In genomic region chr10:54941195-54942062, GRCm38 (mm10) we compare ENCODE assay signal across 20 mouse cellular contexts.
"Had no signal": no experiment of that assay in that cellular context is flagged by ENCODE, and none has a peak within 500 bp of the region (broad histone marks: within the 10 kb centered on the region; RNA-seq: fewer than 3 reads in every experiment).

No protein-coding gene starts in this region.

- H3K27ac ChIP-seq: liver, embryonic 15.5 days; lung, embryonic 15.5 days; midbrain, embryonic 10.5 days; midbrain, embryonic 12.5 days; neural tube, embryonic 13.5 days; neural tube, embryonic 15.5 days had no signal

- H3K27me3 ChIP-seq: liver, embryonic 15.5 days; lung, embryonic 15.5 days; midbrain, embryonic 12.5 days; neural tube, embryonic 13.5 days; neural tube, embryonic 15.5 days had no signal

- H3K4me2 ChIP-seq: liver, embryonic 15.5 days; lung, embryonic 15.5 days; midbrain, embryonic 12.5 days; neural tube, embryonic 13.5 days; neural tube, embryonic 15.5 days had no signal

- H3K4me3 ChIP-seq: liver, embryonic 15.5 days; lung, embryonic 15.5 days; midbrain, embryonic 10.5 days; midbrain, embryonic 12.5 days; myocyte; neural tube, embryonic 13.5 days; neural tube, embryonic 15.5 days had no signal

- H3K36me3 ChIP-seq: liver, embryonic 15.5 days; lung, embryonic 15.5 days; midbrain, embryonic 10.5 days; midbrain, embryonic 12.5 days; neural tube, embryonic 13.5 days; neural tube, embryonic 15.5 days had no signal

- H3K4me1 ChIP-seq: liver, embryonic 15.5 days; lung, embryonic 15.5 days; midbrain, embryonic 10.5 days; midbrain, embryonic 12.5 days; neural tube, embryonic 13.5 days; neural tube, embryonic 15.5 days had no signal

- DNase-seq: liver, postnatal 0 days; lung, adult 2 months; lung, postnatal 10 days; lung, postnatal 4 days; midbrain, embryonic 14.5 days; right cerebral cortex, adult 18-20 months; right cerebral cortex, postnatal 25 days; right cerebral cortex, postnatal 4 days; spleen, adult 18-20 months; thymus, adult 18-20 months; thymus, postnatal 14 days; thymus, postnatal 36 days had no signal

- H3K9ac ChIP-seq: liver, embryonic 15.5 days; liver, postnatal 0 days; lung, embryonic 15.5 days; midbrain, embryonic 12.5 days; neural tube, embryonic 13.5 days; neural tube, embryonic 15.5 days had no signal

- H3K9me3 ChIP-seq: liver, embryonic 15.5 days; lung, embryonic 15.5 days; midbrain, embryonic 10.5 days; midbrain, embryonic 12.5 days; neural tube, embryonic 13.5 days; neural tube, embryonic 15.5 days had no signal

- ATAC-seq: liver, postnatal 0 days; midbrain, embryonic 16.5 days had no signal
